Mouse (Mus musculus) forebrain, postnatal 0 days (tissue): ENCODE data around the gene Hs3st2. TPM values are rescaled to one million over a fixed set of nuclear protein-coding genes. Genes with fewer than 3 reads are reported as not detected.

Experiments
- ATAC-seq: fragments of 200-750 bp; cut with Nextera tagmentation; 2 replicates; pipeline ENCODE4 v1.8.0; 2017; ENCODE audit warnings: mild to moderate bottlenecking, moderate library complexity
- DNase-seq: peaks from one replicate; pipeline ENCODE4 v3.0.0-alpha.2; 2015
- H3K27ac ChIP-seq: fragments of 300-500 bp; sonication (generic); 2 replicates; pipeline ENCODE4 v1.5.1; 2014; ENCODE audit warnings: low read depth, mild to moderate bottlenecking, antibody characterized with exemption, low read length, moderate library complexity, mixed read lengths
- H3K27me3 ChIP-seq: fragments of 300-500 bp; sonication (generic); 2 replicates; pipeline ENCODE4 v1.6.1; 2014; ENCODE audit warnings: mild to moderate bottlenecking, low read length, mixed read lengths; ENCODE audit not compliant: insufficient read depth
- H3K36me3 ChIP-seq: fragments of 300-500 bp; sonication (generic); 2 replicates; pipeline ENCODE4 v1.6.1; 2014; ENCODE audit warnings: mild to moderate bottlenecking, moderate library complexity; ENCODE audit not compliant: insufficient read depth
- H3K4me1 ChIP-seq: fragments of 300-500 bp; sonication (generic); 2 replicates; pipeline ENCODE4 v1.6.1; 2014; ENCODE audit warnings: antibody characterized with exemption; ENCODE audit not compliant: insufficient read depth
- H3K4me2 ChIP-seq: fragments of 300-500 bp; sonication (generic); 2 replicates; pipeline ENCODE4 v1.6.1; 2014; ENCODE audit warnings: low read depth, mild to moderate bottlenecking, moderate library complexity
- H3K4me3 ChIP-seq: fragments of 300-500 bp; sonication (generic); 2 replicates; pipeline ENCODE4 v1.5.1; 2014; ENCODE audit warnings: low read depth, low read length, mixed read lengths
- H3K9ac ChIP-seq: fragments of 300-500 bp; sonication (generic); 2 replicates; pipeline ENCODE4 v1.6.1; 2014; ENCODE audit warnings: mild to moderate bottlenecking
- H3K9me3 ChIP-seq: fragments of 300-500 bp; sonication (generic); 2 replicates; pipeline ENCODE4 v1.6.1; 2016; ENCODE audit warnings: low read length
- CTCF ChIP-seq: sonication (generic); IDR thresholded peaks from 2 replicates; pipeline ENCODE4 v1.5.1; 2016; ENCODE audit warnings: antibody characterized with exemption, control low read depth, low read depth
- WGBS: fragments of 180-500 bp; shearing (Covaris S2); extraction: QIAGEN DNeasy Blood & Tissue Kit; methylation state at CpG from one replicate; pipeline ENCODE4 v1.1.7; 2014; 5-methylcytosine and 5-hydroxymethylcytosine counted together
- polyA plus RNA-seq: library from polyadenylated mRNA; unstranded; fragments of >200 nt; fragmentation: Nextera tagmentation; extraction: Ambion mirVana; gene quantifications from 2 replicates; pipeline ENCODE4 v1.2.1, GENCODE M21; 2015
- total RNA-seq: library from RNA; depleted of rRNA; stranded (reverse); fragments of >200 nt; gene quantifications from 2 replicates; pipeline ENCODE4 v1.2.3, GENCODE M21; 2014

Gene Hs3st2
- total and polyA plus RNA-seq, 2 experiments from 2014 or later: 17.9 to 22.3 TPM

GRCm38 (mm10) chr7:121484590-121484989 is 92.9 kb downstream of the Hs3st2 start:
- Histone ChIP-seq H3K4me1 (no peaks in the 10 kb centered on the region), H3K36me3 (no peaks in the 10 kb centered on the region), H3K27me3 (no peaks in the 10 kb centered on the region), H3K4me3 (no peak overlapping the region), H3K9ac (no peak overlapping the region), H3K4me2 (no peak overlapping the region), H3K27ac (no peak overlapping the region), H3K9me3 (no peaks in the 10 kb centered on the region)
- no peak for TF ChIP-seq CTCF
- DNase-seq (no peak), ATAC-seq (no peak)
- WGBS: 66% methylated on average over 4 of the region's 4 CpGs

- WGBS: 65% methylated on average over 2 of the region's 2 CpGs
- ATAC-seq: no peak; the same call in 1 of the 2 replicates
- DNase-seq: peak; percentile 56
These were observed 93.6 kb downstream of the Hs3st2 start for GRCm38 (mm10) chr7:121485266-121485665.

GRCm38 (mm10) chr7:121487291-121487690 is 95.6 kb downstream of the Hs3st2 start:
- H3K9me3 ChIP-seq: no peaks in the 10 kb centered on the region
- TF ChIP-seq CTCF: no peak
- H3K4me2 ChIP-seq: no peak overlapping the region
- H3K4me1 ChIP-seq: no peaks in the 10 kb centered on the region
- no peak overlapping the region for H3K27ac ChIP-seq
- H3K36me3 ChIP-seq: no peaks in the 10 kb centered on the region
- WGBS: 64% methylated on average over 6 of the region's 6 CpGs
- no peaks in the 10 kb centered on the region for H3K27me3 ChIP-seq
- no peak overlapping the region for H3K4me3 ChIP-seq
- ATAC-seq (peak; percentile 27; the same call in 1 of the 2 replicates), DNase-seq (no peak)
- no peak overlapping the region for H3K9ac ChIP-seq

More at GRCm38 (mm10) chr7:121485266-121485665, 93.6 kb downstream of the Hs3st2 start:
- no peak overlapping the region for H3K27ac ChIP-seq
- H3K4me2 ChIP-seq: no peak overlapping the region
- no peaks in the 10 kb centered on the region for H3K27me3 ChIP-seq
- H3K4me1 ChIP-seq: no peaks in the 10 kb centered on the region
- H3K9me3 ChIP-seq: no peaks in the 10 kb centered on the region
- no peak overlapping the region for H3K9ac ChIP-seq
- TF ChIP-seq CTCF: peak; percentile 61
- H3K36me3 ChIP-seq: no peaks in the 10 kb centered on the region
- no peak overlapping the region for H3K4me3 ChIP-seq

- Histone ChIP-seq H3K9ac (no peak overlapping the region), H3K27ac (no peak overlapping the region), H3K9me3 (no peaks in the 10 kb centered on the region), H3K36me3 (no peaks in the 10 kb centered on the region), H3K27me3 (no peaks in the 10 kb centered on the region), H3K4me1 (no peaks in the 10 kb centered on the region), H3K4me2 (no peak overlapping the region), H3K4me3 (no peak overlapping the region)
- 62% methylated on average over 9 of the region's 9 CpGs for WGBS
- no peak for ATAC-seq
- TF ChIP-seq CTCF: no peak
- DNase-seq: peak; percentile 35
These were observed 97.7 kb downstream of the Hs3st2 start for GRCm38 (mm10) chr7:121489401-121489800.

- no peak overlapping the region for H3K4me3 ChIP-seq
- TF ChIP-seq CTCF: no peak
- DNase-seq: no peak
- no peak overlapping the region for H3K4me2 ChIP-seq
- no peaks in the 10 kb centered on the region for H3K4me1 ChIP-seq
- ATAC-seq: no peak
- H3K27me3 ChIP-seq: no peaks in the 10 kb centered on the region
- H3K36me3 ChIP-seq: no peaks in the 10 kb centered on the region
- 33% methylated on average over 3 of the region's 3 CpGs for WGBS
- H3K9ac ChIP-seq: no peak overlapping the region
- no peak overlapping the region for H3K27ac ChIP-seq
- no peaks in the 10 kb centered on the region for H3K9me3 ChIP-seq
These were observed 99.9 kb downstream of the Hs3st2 start for GRCm38 (mm10) chr7:121491455-121492005.

GRCm38 (mm10) chr7:121500516-121500915 is 108.9 kb downstream of the Hs3st2 start:
- no peak for TF ChIP-seq CTCF
- Histone ChIP-seq H3K27me3 (no peaks in the 10 kb centered on the region), H3K27ac (no peak overlapping the region), H3K4me1 (no peaks in the 10 kb centered on the region), H3K9me3 (no peaks in the 10 kb centered on the region), H3K4me3 (no peak overlapping the region), H3K36me3 (no peaks in the 10 kb centered on the region), H3K4me2 (no peak overlapping the region), H3K9ac (no peak overlapping the region)
- WGBS: 93% methylated on average over 17 of the region's 17 CpGs
- ATAC-seq: no peak
- DNase-seq: no peak

GRCm38 (mm10) chr7:121501666-121502065 is 110.0 kb downstream of the Hs3st2 start:
- Histone ChIP-seq H3K27ac (no peak overlapping the region), H3K4me3 (no peak overlapping the region), H3K4me2 (no peak overlapping the region), H3K36me3 (no peaks in the 10 kb centered on the region), H3K9ac (no peak overlapping the region), H3K9me3 (no peaks in the 10 kb centered on the region), H3K4me1 (no peaks in the 10 kb centered on the region), H3K27me3 (no peaks in the 10 kb centered on the region)
- DNase-seq: no peak
- no peak for ATAC-seq
- WGBS: 69% methylated on average over 10 of the region's 10 CpGs
- no peak for TF ChIP-seq CTCF
